Mouse (Mus musculus): ENCODE data around the gene Zfp217.

- no peak for TF ChIP-seq CTCF (IDR thresholded peaks at IDR 0.05; ENCODE audit: borderline replicate concordance, insufficient read depth, low read depth, low read length)
- TF ChIP-seq POLR2A (IDR thresholded peaks at IDR 0.05; ENCODE audit: borderline replicate concordance, insufficient read depth, low read length) = no peak
Observed at GRCm38 (mm10) chr2:170062378-170062777, 85.5 kb downstream of the Zfp217 start.
